Mouse (Mus musculus): ENCODE measurements around the gene Sh3pxd2a. TPM values are rescaled to one million over a fixed set of nuclear protein-coding genes. Genes with fewer than 3 reads are reported as not detected.

Sh3pxd2a gene
- polyA plus RNA-seq, 1 experiment from 2014 or later, result 6.9 TPM

- H3K4me1 ChIP-seq (replicated peaks; ENCODE audit: control insufficient read depth, insufficient read depth, low read length), result no peaks in the 10 kb centered on the region
- H3K9me3 ChIP-seq (ENCODE audit: control insufficient read depth, low read length), result no peaks in the 10 kb centered on the region
- no peak overlapping the region for H3K9ac ChIP-seq (ENCODE audit: low read depth, low read length)
- 94% methylated on average over 18 of the region's 18 CpGs for WGBS
- DNase-seq (ENCODE audit: low spot score) (no peak), ATAC-seq (ENCODE audit: low FRiP score) (no peak)
- H3K27ac ChIP-seq (ENCODE audit: low read depth, low read length), result no peak overlapping the region
- no peak overlapping the region for H3K4me2 ChIP-seq (replicated peaks; ENCODE audit: low read depth, low read length)
- no peaks in the 10 kb centered on the region for H3K27me3 ChIP-seq (ENCODE audit: control insufficient read depth, insufficient read depth, low read length)
- no peak overlapping the region for H3K4me3 ChIP-seq (ENCODE audit: low read depth, low read length)
- peaks cover 7% of the 10 kb centered on the region; the same call in 1 of the 2 replicates for H3K36me3 ChIP-seq (ENCODE audit: control insufficient read depth, insufficient read depth, low read length)
Observed at GRCm38 (mm10) chr19:47266070-47266801, 198.0 kb downstream of the Sh3pxd2a start.

DNA sequence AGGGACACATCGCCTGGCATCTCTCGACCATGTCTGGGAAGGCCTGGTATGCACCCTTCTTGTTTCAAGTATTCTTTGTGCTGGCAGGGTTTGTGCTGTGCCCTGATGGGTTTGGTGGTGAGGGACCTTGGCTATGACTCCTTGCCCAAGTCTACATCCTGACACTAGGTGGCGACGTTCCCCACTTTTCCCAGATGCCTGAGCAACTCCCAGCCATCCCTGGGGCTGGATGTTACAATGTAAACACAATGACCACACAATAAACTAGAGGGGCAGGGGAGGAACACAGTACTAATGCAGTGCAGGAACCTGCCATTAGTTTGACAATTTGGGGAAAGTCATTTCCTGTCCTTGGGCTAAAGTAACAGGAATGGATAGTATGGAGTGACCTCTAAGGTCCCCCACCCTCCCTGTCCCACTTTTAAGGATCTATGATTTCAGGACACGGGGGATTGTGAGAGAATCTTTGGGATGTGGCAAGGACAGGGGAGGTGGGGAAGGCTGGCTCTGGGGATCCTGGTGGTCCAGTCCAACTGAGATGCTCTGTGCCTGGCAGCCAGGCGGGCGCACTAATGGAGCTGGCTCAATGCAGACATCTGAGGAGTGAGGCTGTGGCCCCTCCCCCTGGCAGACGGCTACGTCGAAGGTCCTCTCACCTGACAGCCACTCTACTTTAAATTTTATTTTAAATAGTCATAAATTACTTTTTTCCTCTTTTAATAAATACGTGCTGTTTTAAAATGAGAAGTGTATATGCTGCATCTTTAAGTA lies 199.7 kb downstream of the Sh3pxd2a start:
- no peak overlapping the region for H3K27ac ChIP-seq (ENCODE audit: low read depth, low read length)
- H3K9ac ChIP-seq (ENCODE audit: low read depth, low read length), result no peak overlapping the region
- no peaks in the 10 kb centered on the region for H3K27me3 ChIP-seq (ENCODE audit: control insufficient read depth, insufficient read depth, low read length)
- H3K4me3 ChIP-seq (ENCODE audit: low read depth, low read length), result no peak overlapping the region
- H3K4me1 ChIP-seq (replicated peaks; ENCODE audit: control insufficient read depth, insufficient read depth, low read length), result no peaks in the 10 kb centered on the region
- 53% methylated on average over 11 of the region's 11 CpGs for WGBS
- H3K9me3 ChIP-seq (ENCODE audit: control insufficient read depth, low read length), result no peaks in the 10 kb centered on the region
- no peak overlapping the region for H3K4me2 ChIP-seq (replicated peaks; ENCODE audit: low read depth, low read length)
- peak; percentile 84 for DNase-seq (ENCODE audit: low spot score)
- peak; percentile 65 for ATAC-seq (ENCODE audit: low FRiP score)
- H3K36me3 ChIP-seq (ENCODE audit: control insufficient read depth, insufficient read depth, low read length), result peaks cover 7% of the 10 kb centered on the region; the same call in 1 of the 2 replicates

DNA sequence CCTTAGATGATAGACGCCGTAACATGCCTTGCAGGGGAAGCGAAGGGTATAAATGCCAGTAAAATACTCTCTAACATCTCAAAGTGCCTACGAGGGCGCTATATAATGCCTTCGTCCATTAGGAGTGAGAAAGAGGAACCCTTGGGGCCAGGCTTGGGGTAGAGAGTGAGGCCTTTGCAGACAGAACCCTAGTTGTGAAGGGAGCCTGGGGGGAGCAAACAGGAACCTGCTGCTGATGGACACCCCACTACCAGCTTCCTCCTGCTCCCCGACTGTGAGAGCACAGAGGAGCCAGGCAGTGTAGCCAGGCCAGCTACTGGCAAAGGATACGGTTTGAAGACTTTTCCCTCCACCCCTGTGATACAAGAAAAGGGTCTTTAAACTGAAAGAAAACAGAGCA lies 200.6 kb downstream of the Sh3pxd2a start:
- no peaks in the 10 kb centered on the region for H3K27me3 ChIP-seq (ENCODE audit: control insufficient read depth, insufficient read depth, low read length)
- 94% methylated on average over 8 of the region's 8 CpGs for WGBS
- H3K4me1 ChIP-seq (replicated peaks; ENCODE audit: control insufficient read depth, insufficient read depth, low read length), result no peaks in the 10 kb centered on the region
- H3K36me3 ChIP-seq (ENCODE audit: control insufficient read depth, insufficient read depth, low read length), result peaks cover 7% of the 10 kb centered on the region; the same call in 1 of the 2 replicates
- no peak overlapping the region for H3K27ac ChIP-seq (ENCODE audit: low read depth, low read length)
- H3K9me3 ChIP-seq (ENCODE audit: control insufficient read depth, low read length), result no peaks in the 10 kb centered on the region
- ATAC-seq (ENCODE audit: low FRiP score), result no peak
- DNase-seq (ENCODE audit: low spot score), result no peak
- no peak overlapping the region for H3K9ac ChIP-seq (ENCODE audit: low read depth, low read length)
- H3K4me2 ChIP-seq (replicated peaks; ENCODE audit: low read depth, low read length), result no peak overlapping the region
- no peak overlapping the region for H3K4me3 ChIP-seq (ENCODE audit: low read depth, low read length)

DNA sequence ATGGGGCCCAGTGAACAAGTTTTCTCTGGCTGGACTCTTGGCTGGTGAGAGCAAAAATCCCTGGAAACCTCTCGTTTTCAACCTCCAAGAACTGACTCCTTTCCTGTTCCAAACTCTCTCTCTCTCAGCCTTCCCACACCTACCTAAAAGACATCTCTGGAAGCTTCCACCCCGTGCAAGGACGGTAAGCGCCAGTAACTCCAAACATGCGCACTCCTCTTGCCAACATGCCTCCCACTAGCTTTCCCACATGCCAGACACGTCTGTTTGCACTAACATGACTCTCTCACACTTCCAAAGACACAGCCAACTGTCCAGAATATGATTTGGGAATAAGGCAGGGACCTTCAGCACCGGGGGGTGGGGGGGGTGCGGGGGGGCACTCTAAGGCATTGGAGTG lies 203.0 kb downstream of the Sh3pxd2a start:
- no peaks in the 10 kb centered on the region for H3K27me3 ChIP-seq (ENCODE audit: control insufficient read depth, insufficient read depth, low read length)
- no peak overlapping the region for H3K27ac ChIP-seq (ENCODE audit: low read depth, low read length)
- H3K4me1 ChIP-seq (replicated peaks; ENCODE audit: control insufficient read depth, insufficient read depth, low read length), result no peaks in the 10 kb centered on the region
- no peaks in the 10 kb centered on the region for H3K9me3 ChIP-seq (ENCODE audit: control insufficient read depth, low read length)
- H3K9ac ChIP-seq (ENCODE audit: low read depth, low read length), result no peak overlapping the region
- no peak overlapping the region for H3K4me2 ChIP-seq (replicated peaks; ENCODE audit: low read depth, low read length)
- no peaks in the 10 kb centered on the region for H3K36me3 ChIP-seq (ENCODE audit: control insufficient read depth, insufficient read depth, low read length)
- WGBS, result 85% methylated on average over 8 of the region's 8 CpGs
- ATAC-seq (ENCODE audit: low FRiP score) (no peak), DNase-seq (ENCODE audit: low spot score) (no peak)
- no peak overlapping the region for H3K4me3 ChIP-seq (ENCODE audit: low read depth, low read length)

DNA sequence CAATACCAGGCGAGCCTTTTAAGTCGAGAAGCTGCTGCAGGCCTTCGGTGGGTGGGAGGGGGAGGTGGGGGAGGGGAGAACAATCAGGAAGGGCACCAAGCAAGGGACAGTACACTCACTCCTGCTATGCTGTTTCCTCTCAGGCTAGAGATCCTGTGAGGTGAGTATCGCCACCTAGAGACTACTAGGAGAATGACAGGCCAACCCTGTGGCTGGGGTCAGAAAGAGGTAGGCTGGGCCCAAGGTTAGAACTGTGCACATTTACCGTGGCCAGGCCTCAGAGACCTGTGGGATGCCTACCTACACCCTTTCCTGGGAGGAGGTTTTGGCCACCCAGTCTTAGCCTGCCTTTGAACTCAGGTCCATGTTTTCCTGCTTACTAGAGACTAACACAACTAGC lies 204.6 kb downstream of the Sh3pxd2a start:
- H3K27ac ChIP-seq (ENCODE audit: low read depth, low read length), result no peak overlapping the region
- WGBS, result 4% methylated on average over 5 of the region's 5 CpGs
- H3K4me1 ChIP-seq (replicated peaks; ENCODE audit: control insufficient read depth, insufficient read depth, low read length), result no peaks in the 10 kb centered on the region
- H3K27me3 ChIP-seq (ENCODE audit: control insufficient read depth, insufficient read depth, low read length), result no peaks in the 10 kb centered on the region
- H3K4me2 ChIP-seq (replicated peaks; ENCODE audit: low read depth, low read length), result no peak overlapping the region
- DNase-seq (ENCODE audit: low spot score) (peak; percentile 77), ATAC-seq (ENCODE audit: low FRiP score) (peak; percentile 65)
- no peak overlapping the region for H3K9ac ChIP-seq (ENCODE audit: low read depth, low read length)
- no peak overlapping the region for H3K4me3 ChIP-seq (ENCODE audit: low read depth, low read length)
- H3K9me3 ChIP-seq (ENCODE audit: control insufficient read depth, low read length), result no peaks in the 10 kb centered on the region
- no peaks in the 10 kb centered on the region for H3K36me3 ChIP-seq (ENCODE audit: control insufficient read depth, insufficient read depth, low read length)

DNA sequence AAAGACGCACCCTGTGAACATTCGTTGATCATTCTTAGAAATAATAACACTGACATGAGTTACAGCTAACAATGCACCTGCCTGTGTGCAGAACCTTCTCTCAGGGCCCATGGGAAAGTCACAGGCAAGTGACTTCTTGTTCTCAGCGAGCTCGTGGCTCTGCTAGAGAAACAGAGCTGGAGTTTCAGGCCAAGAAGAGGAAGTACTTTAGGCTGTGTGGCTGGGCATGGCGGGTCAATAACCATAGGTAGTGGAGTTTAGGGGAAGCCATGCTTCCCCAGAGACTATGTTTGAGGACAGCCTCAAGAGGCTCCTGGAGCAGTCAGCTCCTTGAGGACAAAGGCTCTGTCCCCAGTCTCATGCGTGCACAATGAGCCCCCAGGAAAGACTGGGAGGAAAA lies 208.3 kb downstream of the Sh3pxd2a start:
- DNase-seq (ENCODE audit: low spot score) (no peak), ATAC-seq (ENCODE audit: low FRiP score) (no peak)
- no peak overlapping the region for H3K4me3 ChIP-seq (ENCODE audit: low read depth, low read length)
- no peak overlapping the region for H3K9ac ChIP-seq (ENCODE audit: low read depth, low read length)
- H3K27ac ChIP-seq (ENCODE audit: low read depth, low read length), result no peak overlapping the region
- no peaks in the 10 kb centered on the region for H3K9me3 ChIP-seq (ENCODE audit: control insufficient read depth, low read length)
- peaks cover 30% of the 10 kb centered on the region for H3K27me3 ChIP-seq (ENCODE audit: control insufficient read depth, insufficient read depth, low read length)
- H3K36me3 ChIP-seq (ENCODE audit: control insufficient read depth, insufficient read depth, low read length), result no peaks in the 10 kb centered on the region
- H3K4me2 ChIP-seq (replicated peaks; ENCODE audit: low read depth, low read length), result no peak overlapping the region
- H3K4me1 ChIP-seq (replicated peaks; ENCODE audit: control insufficient read depth, insufficient read depth, low read length), result no peaks in the 10 kb centered on the region
- WGBS, result 78% methylated on average over 6 of the region's 6 CpGs

- peaks cover 30% of the 10 kb centered on the region for H3K27me3 ChIP-seq (ENCODE audit: control insufficient read depth, insufficient read depth, low read length)
- ATAC-seq (ENCODE audit: low FRiP score), result no peak
- DNase-seq (ENCODE audit: low spot score), result no peak
Observed at GRCm38 (mm10) chr19:47255036-47255435, 209.2 kb downstream of the Sh3pxd2a start.

GRCm38 (mm10) chr19:47253053-47253628 lies 211.1 kb downstream of the Sh3pxd2a start:
- Histone ChIP-seq H3K9ac (ENCODE audit: low read depth, low read length) (peak overlapping the region; percentile 4; the same call in 1 of the 2 replicates), H3K27ac (ENCODE audit: low read depth, low read length) (no peak overlapping the region), H3K36me3 (ENCODE audit: control insufficient read depth, insufficient read depth, low read length) (no peaks in the 10 kb centered on the region), H3K4me1 (replicated peaks; ENCODE audit: control insufficient read depth, insufficient read depth, low read length) (no peaks in the 10 kb centered on the region), H3K9me3 (ENCODE audit: control insufficient read depth, low read length) (no peaks in the 10 kb centered on the region), H3K4me2 (replicated peaks; ENCODE audit: low read depth, low read length) (peak overlapping the region; percentile 56), H3K27me3 (ENCODE audit: control insufficient read depth, insufficient read depth, low read length) (peaks cover 30% of the 10 kb centered on the region), H3K4me3 (ENCODE audit: low read depth, low read length) (peak overlapping the region; percentile 24)
- no peak; the same call in 1 of the 2 replicates for ATAC-seq (ENCODE audit: low FRiP score)
- WGBS, result 3% methylated on average over 87 of the region's 90 CpGs
- DNase-seq (ENCODE audit: low spot score), result peak; percentile 55

More at GRCm38 (mm10) chr19:47255036-47255435, 209.2 kb downstream of the Sh3pxd2a start:
- Histone ChIP-seq H3K9me3 (ENCODE audit: control insufficient read depth, low read length) (no peaks in the 10 kb centered on the region), H3K4me2 (replicated peaks; ENCODE audit: low read depth, low read length) (no peak overlapping the region), H3K4me3 (ENCODE audit: low read depth, low read length) (no peak overlapping the region), H3K36me3 (ENCODE audit: control insufficient read depth, insufficient read depth, low read length) (no peaks in the 10 kb centered on the region), H3K27ac (ENCODE audit: low read depth, low read length) (no peak overlapping the region), H3K9ac (ENCODE audit: low read depth, low read length) (no peak overlapping the region), H3K4me1 (replicated peaks; ENCODE audit: control insufficient read depth, insufficient read depth, low read length) (no peaks in the 10 kb centered on the region)
- WGBS, result 83% methylated on average over 2 of the region's 2 CpGs

Data from hindbrain, embryonic 11.5 days (tissue).